Mouse (Mus musculus) CH12.LX (cell line): ENCODE measurements at regions not wholly inside any gene's neighbourhood (a gene's known extent, or its start where the extent isn't known, plus 50 kb on each side); places are given as distances from the start of the nearest gene placed in this dataset.

Experiments used
- DNase-seq: peaks from one replicate; pipeline ENCODE4 v3.0.0-alpha.2; 2013; ENCODE audit errors: extremely low read depth
- H3K27ac ChIP-seq: 2 replicates; pipeline ENCODE4 v1.5.1; 2012; ENCODE audit warnings: low read depth, mild to moderate bottlenecking, control low read depth, moderate library complexity; ENCODE audit not compliant: insufficient read depth
- H3K27me3 ChIP-seq: replicated peaks from 2 replicates; pipeline ENCODE3; 2012; ENCODE audit warnings: inconsistent platforms
- H3K36me3 ChIP-seq, 2 experiments: replicated peaks in 1 of 2; 2 replicates each; pipeline versions ENCODE3 to v1.6.1; 2012; ENCODE audit warnings: inconsistent platforms in 1 of 2, low read length in 1 of 2, mild to moderate bottlenecking in 1 of 2, mixed read lengths in 1 of 2, moderate library complexity in 1 of 2; ENCODE audit not compliant: control insufficient read depth in 1 of 2, insufficient read depth in 1 of 2
- H3K4me1 ChIP-seq, 2 experiments: 2 replicates each; pipeline ENCODE4 v1.6.1; 2012; ENCODE audit warnings: inconsistent platforms in 1 of 2, moderate library complexity in 1 of 2; ENCODE audit not compliant: insufficient read depth in 2 of 2, control insufficient read depth in 1 of 2
- H3K4me2 ChIP-seq: 2 replicates; pipeline ENCODE4 v1.6.1; 2012; ENCODE audit warnings: low read depth, mild to moderate bottlenecking, control low read depth; ENCODE audit not compliant: poor library complexity, insufficient read depth, severe bottlenecking
- H3K4me3 ChIP-seq, 3 experiments: fragments of 150-350 bp in 1 of 3; sonication (generic) in 1 of 3; replicated peaks in 1 of 3; 2 replicates each; pipeline versions ENCODE3 to v1.5.1; 2011 to 2012; ENCODE audit warnings: low read depth in 2 of 3, low read length in 2 of 3, mild to moderate bottlenecking in 2 of 3, moderate library complexity in 2 of 3, control low read depth in 1 of 3, improper control_type of control experiment in 1 of 3, inconsistent platforms in 1 of 3, mixed read lengths in 1 of 3; ENCODE audit not compliant: poor library complexity in 1 of 3
- H3K79me2 ChIP-seq: replicated peaks from 2 replicates; pipeline ENCODE4 v1.6.1; 2012; ENCODE audit warnings: mild to moderate bottlenecking, moderate library complexity; ENCODE audit not compliant: control insufficient read depth, poor library complexity, insufficient read depth, severe bottlenecking; ENCODE audit errors: extremely low read depth
- H3K9ac ChIP-seq: 2 replicates; pipeline ENCODE4 v1.6.1; 2012; ENCODE audit warnings: low read depth, mild to moderate bottlenecking, control low read depth, moderate library complexity; ENCODE audit not compliant: insufficient read depth
- H3K9me3 ChIP-seq: replicated peaks from 2 replicates; pipeline ENCODE3; 2012; ENCODE audit warnings: low read length, inconsistent platforms, mixed read lengths
- BHLHE40 ChIP-seq: IDR thresholded peaks from 2 replicates; pipeline ENCODE4 v1.6.1; 2011; ENCODE audit warnings: mild to moderate bottlenecking, low read depth, low read length, improper control_type of control experiment
- CHD1 ChIP-seq: IDR thresholded peaks from 2 replicates; pipeline ENCODE4 v1.6.1; 2012; ENCODE audit warnings: low read depth, low read length, improper control_type of control experiment, inconsistent platforms
- E2F4 ChIP-seq: IDR thresholded peaks from 2 replicates; pipeline ENCODE4 v1.6.1; 2011; ENCODE audit warnings: low read depth, low read length, improper control_type of control experiment; ENCODE audit not compliant: insufficient replicate concordance
- ELF1 ChIP-seq: IDR thresholded peaks from 2 replicates; pipeline ENCODE4 v1.6.1; 2014; ENCODE audit warnings: low read depth, mild to moderate bottlenecking, inconsistent platforms, low read length, improper control_type of control experiment
- EP300 ChIP-seq: IDR thresholded peaks from 2 replicates; pipeline ENCODE4 v1.6.1; 2011; ENCODE audit warnings: low read length, improper control_type of control experiment
- ETS1 ChIP-seq: conservative IDR thresholded peaks from 2 replicates; pipeline ENCODE4 v1.6.1; 2012; ENCODE audit warnings: low read depth, mild to moderate bottlenecking, inconsistent platforms, low read length, improper control_type of control experiment, moderate library complexity
- GABPA ChIP-seq: IDR thresholded peaks from 2 replicates; pipeline ENCODE4 v1.6.1; 2012; ENCODE audit warnings: low read depth, low read length, improper control_type of control experiment, inconsistent platforms; ENCODE audit not compliant: insufficient replicate concordance
- IRF4 ChIP-seq: IDR thresholded peaks from 2 replicates; pipeline ENCODE4 v1.6.1; 2014; ENCODE audit warnings: low read depth, mild to moderate bottlenecking, inconsistent platforms, low read length, improper control_type of control experiment
- JUN ChIP-seq: IDR thresholded peaks from 2 replicates; pipeline ENCODE4 v1.6.1; 2011; ENCODE audit warnings: low read depth, mild to moderate bottlenecking, low read length, improper control_type of control experiment, moderate library complexity; ENCODE audit not compliant: insufficient read depth
- JUND ChIP-seq: conservative IDR thresholded peaks from 2 replicates; pipeline ENCODE4 v1.6.1; 2011; ENCODE audit warnings: low read depth, low read length, improper control_type of control experiment
- MAFK ChIP-seq: IDR thresholded peaks from 2 replicates; pipeline ENCODE4 v1.6.1; 2011; ENCODE audit warnings: low read length, improper control_type of control experiment; ENCODE audit not compliant: insufficient replicate concordance
- MAX ChIP-seq: IDR thresholded peaks from 2 replicates; pipeline ENCODE4 v1.6.1; 2011; ENCODE audit warnings: low read length, improper control_type of control experiment
- MEF2A ChIP-seq: IDR thresholded peaks from 2 replicates; pipeline ENCODE4 v1.6.1; 2014; ENCODE audit warnings: low read depth, mild to moderate bottlenecking, inconsistent platforms, low read length, improper control_type of control experiment, borderline replicate concordance
- MXI1 ChIP-seq: IDR thresholded peaks from 2 replicates; pipeline ENCODE4 v1.6.1; 2011; ENCODE audit warnings: mild to moderate bottlenecking, low read depth, low read length, improper control_type of control experiment
- NELFE ChIP-seq: IDR thresholded peaks from 2 replicates; pipeline ENCODE4 v1.6.1; 2011; ENCODE audit warnings: low read depth, low read length, improper control_type of control experiment
- POLR2A ChIP-seq: IDR thresholded peaks from 2 replicates; pipeline ENCODE4 v1.6.1; 2011; ENCODE audit warnings: low read depth, mild to moderate bottlenecking, improper control_type of control experiment, low read length
- RAD21 ChIP-seq: IDR thresholded peaks from 2 replicates; pipeline ENCODE4 v1.6.1; 2011; ENCODE audit warnings: low read depth, mild to moderate bottlenecking, low read length, improper control_type of control experiment, moderate library complexity
- RCOR1 ChIP-seq: conservative IDR thresholded peaks from 2 replicates; pipeline ENCODE4 v1.6.1; 2012; ENCODE audit warnings: low read depth, mild to moderate bottlenecking, inconsistent platforms, low read length, improper control_type of control experiment
- SMC3 ChIP-seq: IDR thresholded peaks from 2 replicates; pipeline ENCODE4 v1.6.1; 2011; ENCODE audit warnings: low read depth, low read length, improper control_type of control experiment
- UBTF ChIP-seq: IDR thresholded peaks from 2 replicates; pipeline ENCODE4 v1.6.1; 2012; ENCODE audit warnings: low read depth, mild to moderate bottlenecking, inconsistent platforms, low read length, improper control_type of control experiment, moderate library complexity
- USF1 ChIP-seq: IDR thresholded peaks from 2 replicates; pipeline ENCODE4 v1.6.1; 2014; ENCODE audit warnings: low read depth, mild to moderate bottlenecking, inconsistent platforms, low read length, improper control_type of control experiment
- USF2 ChIP-seq: conservative IDR thresholded peaks from 2 replicates; pipeline ENCODE4 v1.6.1; 2011; ENCODE audit warnings: low read depth, low read length, improper control_type of control experiment
- ZC3H11A ChIP-seq: IDR thresholded peaks from 2 replicates; pipeline ENCODE4 v1.6.1; 2012; ENCODE audit warnings: low read depth, mild to moderate bottlenecking, inconsistent platforms, low read length, improper control_type of control experiment
- ZKSCAN1 ChIP-seq: IDR thresholded peaks from 2 replicates; pipeline ENCODE4 v1.6.1; 2012; ENCODE audit warnings: low read depth, inconsistent platforms, low read length, improper control_type of control experiment, borderline replicate concordance
- ZNF384 ChIP-seq: IDR thresholded peaks from 2 replicates; pipeline ENCODE4 v1.6.1; 2012; ENCODE audit warnings: low read depth, low read length, improper control_type of control experiment, inconsistent platforms
- dilution Hi-C: fragments of 300-500 bp; cut with MboI; formaldehyde crosslinking; loops from 2 replicates; pipeline ENCODE4 v1.14.3; 2020; ENCODE audit warnings: low sequenced_read_pairs; ENCODE audit not compliant: extremely low pct_unique_long_range_greater_than_20kb, extremely low pct_ligation_motif_present
- in situ Hi-C: fragments of 300-500 bp; cut with MboI; formaldehyde crosslinking; loops from 3 replicates; pipeline ENCODE4 v1.14.3; 2019; ENCODE audit warnings: low sequenced_read_pairs, low pct_ligation_motif_present, low pct_unique_long_range_greater_than_20kb, mixed read lengths

DNA sequence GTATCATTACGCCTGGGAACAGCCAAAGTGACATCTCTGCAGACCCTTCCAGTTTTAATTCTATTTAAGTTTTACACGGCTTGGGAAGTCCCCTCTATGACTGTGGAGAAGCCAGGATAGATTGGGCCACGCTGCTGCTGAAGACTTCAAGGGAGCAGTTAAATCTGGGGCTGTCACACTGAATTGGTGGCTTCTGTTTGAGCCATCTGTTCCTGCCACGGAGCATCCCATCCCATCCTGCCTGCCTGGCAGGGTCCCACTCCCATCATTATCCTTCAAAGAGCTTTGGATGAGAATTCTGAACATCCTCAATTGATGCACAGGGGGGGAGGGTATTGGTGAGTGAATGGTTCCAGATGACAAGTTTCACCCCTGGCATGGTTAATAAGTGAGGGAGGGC lies 154.4 kb upstream of the Plpp4 start:
- H3K4me2 ChIP-seq, result no peak overlapping the region
- no peaks in the 10 kb centered on the region for H3K36me3 ChIP-seq
- H3K9me3 ChIP-seq, result no peaks in the 10 kb centered on the region
- no peaks in the 10 kb centered on the region for H3K4me1 ChIP-seq
- dilution Hi-C loops (no loop called here), in situ Hi-C loops (no loop called here)
- H3K4me3 ChIP-seq, result no peak overlapping the region
- H3K27me3 ChIP-seq, result peaks cover 79% of the 10 kb centered on the region
- no peak overlapping the region for H3K27ac ChIP-seq
- DNase-seq, result no peak
- TF ChIP-seq E2F4, result no peak
- no peak for TF ChIP-seq GABPA
- no peak for TF ChIP-seq ZC3H11A
- no peak for TF ChIP-seq ZKSCAN1
- TF ChIP-seq MAX, result no peak
- no peak for TF ChIP-seq IRF4
- TF ChIP-seq USF1, result no peak
- TF ChIP-seq MEF2A, result no peak
- no peak for TF ChIP-seq BHLHE40
- no peak for TF ChIP-seq NELFE
- TF ChIP-seq ELF1, result no peak
- TF ChIP-seq JUN, result no peak
- TF ChIP-seq JUND, result no peak
- no peak for TF ChIP-seq RAD21
- no peak for TF ChIP-seq USF2
- TF ChIP-seq MAFK, result no peak
- no peak for TF ChIP-seq RCOR1
- TF ChIP-seq ZNF384, result no peak
- no peak overlapping the region for H3K9ac ChIP-seq
- no peaks in the 10 kb centered on the region for H3K79me2 ChIP-seq

DNA sequence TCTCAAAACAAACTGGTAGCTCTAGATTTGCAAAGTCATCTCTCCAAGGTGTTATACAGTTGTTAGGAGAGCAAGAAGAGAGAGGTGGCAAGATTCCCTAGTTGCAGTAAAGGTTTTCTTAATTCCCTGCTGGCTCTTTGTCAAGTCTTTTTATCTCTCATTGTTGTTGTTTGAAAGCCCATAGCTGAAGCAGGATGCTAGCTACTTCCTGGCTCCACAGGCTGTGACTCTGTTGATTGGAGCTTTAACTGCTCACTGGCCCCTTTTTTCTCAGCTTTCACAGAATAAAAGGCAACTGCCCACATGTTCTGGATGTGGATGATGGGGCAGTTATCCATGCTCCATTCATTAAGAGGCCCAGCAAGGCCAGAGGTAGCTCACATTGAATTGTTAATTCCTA lies 122.7 kb upstream of the Plpp4 start:
- in situ Hi-C loops, result no loop called here
- DNase-seq, result no peak
- dilution Hi-C loops, result no loop called here
- H3K4me3 ChIP-seq, result no peak overlapping the region
- H3K79me2 ChIP-seq, result no peaks in the 10 kb centered on the region
- peaks cover 88% of the 10 kb centered on the region for H3K27me3 ChIP-seq
- no peak for TF ChIP-seq ZC3H11A
- TF ChIP-seq ELF1, result no peak
- TF ChIP-seq ZKSCAN1, result no peak
- TF ChIP-seq IRF4, result no peak
- no peak for TF ChIP-seq USF2
- TF ChIP-seq MAFK, result no peak
- TF ChIP-seq MXI1, result no peak
- no peak for TF ChIP-seq CHD1
- no peak for TF ChIP-seq JUN
- no peak for TF ChIP-seq BHLHE40
- no peak for TF ChIP-seq USF1
- TF ChIP-seq POLR2A, result no peak
- no peak for TF ChIP-seq SMC3
- TF ChIP-seq NELFE, result no peak
- no peak for TF ChIP-seq MAX
- no peak for TF ChIP-seq UBTF
- TF ChIP-seq EP300, result no peak
- no peak for TF ChIP-seq ETS1
- TF ChIP-seq, all 38 proteins: peak for 0
- Histone ChIP-seq H3K9ac (no peak overlapping the region), H3K27ac (no peak overlapping the region), H3K36me3 (no peaks in the 10 kb centered on the region), H3K4me2 (no peak overlapping the region), H3K9me3 (no peaks in the 10 kb centered on the region), H3K4me1 (peaks cover 0 to 2% of the 10 kb centered on the region in 2 experiments; a peak in 1 of 4 replicates)
